Mouse (Mus musculus) cerebellum, adult 18-20 months (tissue): ENCODE measurements around the gene Stk16.
"Not testable (repeated sequence)": the region's sequence is repeated elsewhere in the genome, so short reads cannot be mapped to it uniquely, and the experiment has no call there.

Source experiments
- DNase-seq, 2 experiments: peaks; one replicate each; pipeline ENCODE4 v3.0.0; 2021

Gene Stk16

GRCm38 (mm10) chr1:75213096-75213495 lies 2.5 kb downstream of the Stk16 start:
- no peak for DNase-seq

- DNase-seq, result peak in 1 of 2 experiments; percentile 19
Measured at GRCm38 (mm10) chr1:75214442-75214841, 3.8 kb downstream of the Stk16 start.

GRCm38 (mm10) chr1:75214886-75215285 lies 4.2 kb downstream of the Stk16 start:
- DNase-seq, result peak; percentile 35 to 49

DNA sequence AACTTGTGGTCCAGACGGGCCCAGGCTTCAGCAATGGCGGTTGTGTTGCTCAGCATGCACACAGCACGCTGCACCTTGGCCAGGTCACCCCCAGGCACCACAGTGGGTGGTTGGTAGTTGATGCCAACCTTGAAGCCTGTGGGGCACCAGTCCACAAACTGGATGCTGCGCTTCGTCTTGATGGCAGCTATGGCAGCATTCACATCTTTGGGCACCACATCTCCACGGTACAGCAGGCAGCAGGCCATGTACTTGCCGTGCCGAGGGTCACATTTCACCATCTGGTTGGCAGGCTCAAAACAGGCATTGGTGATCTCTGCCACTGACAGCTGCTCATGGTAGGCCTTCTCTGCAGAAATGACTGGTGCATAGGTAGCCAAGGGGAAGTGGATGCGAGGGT lies 5.1 kb downstream of the Stk16 start:
- DNase-seq, result peak in 1 of 2 experiments; percentile 27

GRCm38 (mm10) chr1:75216797-75217585 lies 6.4 kb downstream of the Stk16 start:
- peak; percentile 61 to 65 for DNase-seq

DNA sequence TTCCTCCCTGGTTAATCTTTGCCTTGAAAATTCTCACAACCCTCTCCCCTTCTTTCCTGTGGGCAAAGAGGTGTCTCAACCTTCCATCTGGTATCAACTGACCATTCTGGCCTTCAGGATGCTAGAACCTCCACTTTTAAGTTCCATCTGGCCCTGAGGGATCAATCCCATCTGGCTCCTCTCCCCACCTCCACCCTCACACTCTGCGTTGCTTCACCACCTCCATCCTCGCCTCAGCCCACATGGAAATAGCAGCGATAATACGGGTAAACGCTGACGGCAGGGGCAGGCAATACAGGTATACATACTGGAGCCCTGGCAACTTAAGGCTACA lies 7.2 kb downstream of the Stk16 start:
- peak in 1 of 2 experiments; percentile 66 for DNase-seq

GRCm38 (mm10) chr1:75218227-75219001 lies 7.8 kb downstream of the Stk16 start:
- peak; percentile 91 to 95 for DNase-seq

DNA sequence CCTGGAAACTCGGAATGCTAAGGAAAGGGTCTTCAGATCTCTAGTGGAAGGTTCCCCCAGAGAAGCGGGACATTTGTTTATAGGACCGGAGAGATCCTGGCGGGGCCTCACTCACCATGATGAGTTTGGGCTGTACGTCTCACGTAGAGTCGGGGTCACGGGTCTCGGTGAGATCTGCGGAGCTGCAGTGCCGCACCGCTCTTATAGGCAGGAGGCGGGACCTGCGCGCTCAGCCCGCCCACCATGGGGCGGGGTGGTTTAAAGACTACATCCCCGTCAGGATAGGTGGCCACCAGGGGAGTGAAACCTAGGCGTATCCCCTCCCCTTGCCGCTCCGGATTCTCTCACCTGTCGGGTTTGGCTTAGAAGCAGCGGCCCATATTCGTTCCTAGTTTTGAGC lies 8.4 kb downstream of the Stk16 start:
- DNase-seq, result peak; percentile 96 to 97

- peak in 1 of 2 experiments; percentile 60 for DNase-seq
Measured at GRCm38 (mm10) chr1:75219531-75219930, 8.9 kb downstream of the Stk16 start, which contains the start of gene Tuba4a. Tuba4a (minus strand) TSS chr1:75219865.

GRCm38 (mm10) chr1:75221538-75221937 lies 10.9 kb downstream of the Stk16 start:
- DNase-seq, result no peak

DNA sequence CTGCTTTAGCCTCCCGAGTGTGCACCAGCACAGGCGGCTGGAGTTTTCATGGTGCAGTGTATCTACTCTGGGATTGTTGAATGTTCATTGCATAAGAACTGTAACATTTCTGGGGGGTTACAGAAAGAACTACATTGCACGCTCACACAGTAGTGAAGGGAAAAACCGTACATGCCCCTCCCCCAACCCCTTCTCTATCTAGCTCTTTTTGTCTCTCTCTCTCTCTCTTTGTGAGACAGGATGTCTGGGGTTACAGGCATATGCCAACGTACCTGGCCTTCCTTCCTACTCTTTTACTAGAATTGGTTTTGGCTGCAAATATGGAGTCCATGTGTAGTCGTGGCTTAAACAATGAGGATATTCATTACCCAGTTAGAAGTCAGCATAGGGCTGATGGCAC lies 12.3 kb downstream of the Stk16 start:
- DNase-seq, result no peak

GRCm38 (mm10) chr1:75223532-75223931 lies 12.9 kb downstream of the Stk16 start:
- DNase-seq, result no peak

DNA sequence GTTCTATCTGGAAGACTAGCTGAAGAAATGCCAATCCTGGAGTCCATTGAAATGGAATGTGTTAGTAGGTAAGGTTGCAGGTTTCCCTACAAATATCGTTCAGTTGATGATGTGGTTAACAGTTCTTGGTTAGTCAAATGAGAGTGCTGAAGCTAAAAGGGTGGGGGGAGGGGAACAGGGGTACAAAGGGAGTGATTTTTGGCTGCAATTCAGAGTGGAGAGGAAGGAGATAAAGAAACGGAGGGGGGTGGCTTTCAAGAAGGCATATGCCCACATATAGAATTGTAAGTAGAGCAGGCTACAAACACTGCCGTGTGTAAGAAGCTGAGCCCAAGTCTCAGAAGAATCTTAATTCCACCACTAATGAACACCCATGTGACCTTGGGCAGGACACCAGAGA lies 14.8 kb downstream of the Stk16 start:
- DNase-seq, result no peak

DNA sequence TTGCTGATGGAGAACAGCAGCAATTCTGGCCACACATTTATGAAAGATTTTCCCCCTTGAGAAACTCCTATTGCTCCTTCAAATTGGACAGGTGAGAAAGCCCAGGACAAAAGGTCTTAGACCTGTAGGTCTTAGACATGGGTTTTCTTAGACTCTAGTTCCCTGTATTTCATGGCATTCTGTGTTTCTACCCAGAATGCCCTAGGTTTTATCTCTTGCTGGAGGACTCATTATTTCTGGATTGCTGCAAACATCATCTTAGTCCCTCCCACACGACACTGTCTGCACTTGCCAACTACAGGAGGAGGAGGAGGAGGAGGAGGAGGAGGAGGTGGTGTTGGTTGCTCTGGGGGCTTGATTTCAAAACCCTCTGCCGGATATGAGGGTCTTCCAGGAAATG lies 15.5 kb downstream of the Stk16 start:
- no peak for DNase-seq

DNA sequence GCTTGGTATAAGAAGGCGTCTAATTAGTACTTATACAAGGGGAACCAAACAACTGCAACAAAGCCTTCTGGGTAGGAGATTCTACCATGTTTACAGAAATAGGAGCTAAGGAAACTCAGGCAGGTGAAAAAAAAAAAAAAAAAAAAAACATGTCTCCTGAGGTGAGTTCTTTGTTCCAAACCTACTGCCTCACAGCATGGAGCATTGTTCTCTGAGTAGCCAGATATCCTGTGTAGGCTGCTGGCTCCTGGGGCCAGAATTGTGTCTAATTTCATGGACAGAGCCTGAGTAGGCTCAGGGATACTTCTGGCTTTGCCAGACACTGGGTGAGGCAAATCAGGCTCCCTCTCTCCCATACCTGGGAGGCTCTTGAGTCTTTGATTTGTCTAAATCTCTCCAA lies 17.0 kb downstream of the Stk16 start:
- no peak for DNase-seq

- no peak for DNase-seq
Measured at GRCm38 (mm10) chr1:75229158-75229557, 18.5 kb downstream of the Stk16 start.

GRCm38 (mm10) chr1:75230335-75230994 lies 19.8 kb downstream of the Stk16 start:
- DNase-seq, result no peak

DNA sequence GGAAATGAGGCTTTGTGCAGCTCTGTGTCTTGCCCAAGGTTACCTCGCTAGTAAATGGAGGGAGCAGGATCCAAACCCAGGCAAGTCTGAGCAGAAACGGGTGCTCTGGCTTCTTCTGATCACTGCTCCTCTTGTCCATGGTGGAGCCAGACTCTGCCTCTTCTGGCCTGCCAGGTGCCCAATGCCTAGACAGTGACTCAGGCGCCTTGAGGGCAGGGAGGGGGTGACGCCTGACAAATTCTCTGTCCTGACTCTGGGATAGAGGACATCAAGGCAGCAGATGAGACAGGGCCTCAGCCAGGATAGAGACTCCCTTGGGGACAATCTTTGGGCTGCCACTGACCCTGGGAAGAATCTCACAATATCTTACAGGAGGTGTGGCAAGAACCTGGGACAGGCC lies 20.6 kb downstream of the Stk16 start:
- DNase-seq, result no peak

GRCm38 (mm10) chr1:75231664-75232152 lies 21.1 kb downstream of the Stk16 start, which contains the start of gene A630095N17Rik:
A630095N17Rik (minus strand) TSS chr1:75232102.
- DNase-seq, result peak in 1 of 2 experiments; percentile 3

GRCm38 (mm10) chr1:75232489-75232888 lies 21.9 kb downstream of the Stk16 start:
- DNase-seq, result not testable (repeated sequence)

- peak; percentile 84 to 90 for DNase-seq
Measured at GRCm38 (mm10) chr1:75234606-75235005, 24.0 kb downstream of the Stk16 start.

GRCm38 (mm10) chr1:75236117-75237050 lies 25.7 kb downstream of the Stk16 start, which contains the start of gene Dnajb2:
Dnajb2 (plus strand) TSS chr1:75236406.
- DNase-seq, result peak; percentile 91 to 93
